Mouse (Mus musculus) myocyte (in vitro differentiated cells): Measurements from ENCODE around the gene Gm20388.
"Not testable (repeated sequence)": the region's sequence is repeated elsewhere in the genome, so short reads cannot be mapped to it uniquely, and the experiment has no call there.

ENCODE experiments used
- MAX ChIP-seq: IDR thresholded peaks from one replicate; pipeline ENCODE4 v1.6.1; 2011; ENCODE audit warnings: low read depth, mild to moderate bottlenecking, control low read depth
- MYOG ChIP-seq, 3 experiments: IDR thresholded peaks; one replicate each; pipeline ENCODE4 v1.6.1; 2011; ENCODE audit warnings: control low read depth in 2 of 3, low read depth in 2 of 3, mild to moderate bottlenecking in 2 of 3; ENCODE audit not compliant: insufficient read length in 2 of 3, control insufficient read depth in 1 of 3, insufficient read depth in 1 of 3
- POLR2A ChIP-seq: IDR thresholded peaks from one replicate; pipeline ENCODE4 v1.6.1; 2011; ENCODE audit warnings: low read depth, mild to moderate bottlenecking, control low read depth, moderate library complexity; ENCODE audit not compliant: insufficient read length
- REST ChIP-seq: IDR thresholded peaks from one replicate; pipeline ENCODE4 v1.6.1; 2011; ENCODE audit warnings: mild to moderate bottlenecking, control low read depth, moderate library complexity; ENCODE audit not compliant: insufficient read depth, insufficient read length
- TCF12 ChIP-seq: IDR thresholded peaks from one replicate; pipeline ENCODE4 v1.6.1; 2011; ENCODE audit warnings: mild to moderate bottlenecking, control low read depth; ENCODE audit not compliant: poor library complexity, insufficient read depth, severe bottlenecking

DNA sequence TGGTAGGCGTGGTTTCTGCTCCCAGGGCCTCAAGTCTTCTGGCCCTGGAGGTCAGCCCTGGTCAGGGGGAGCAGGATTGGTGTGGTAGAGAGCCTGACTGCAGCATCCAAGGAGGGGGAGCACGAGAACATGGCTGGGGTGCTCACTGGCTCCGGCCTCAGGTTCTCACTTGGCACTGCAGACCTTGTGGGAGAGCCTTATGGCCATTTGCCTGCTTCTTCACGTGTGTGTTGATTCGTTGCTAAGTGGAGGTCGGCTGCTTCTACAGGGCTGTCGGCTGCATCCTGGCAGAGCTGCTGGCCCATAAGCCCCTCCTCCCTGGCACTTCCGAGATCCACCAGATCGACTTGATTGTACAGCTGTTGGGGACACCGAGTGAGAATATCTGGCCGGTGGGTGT is 3319.7 kb downstream of the Gm20388 start:
- not testable (repeated sequence) for TF ChIP-seq TCF12; MYOG (IDR thresholded peaks at IDR 0.05; ENCODE audit: control insufficient read depth in 1 of 3, insufficient read depth in 1 of 3, insufficient read length in 2 of 3, low read depth in 2 of 3); POLR2A; MAX; REST
